Mouse (Mus musculus) embryo, embryonic 9.5 days (tissue): Measurements from ENCODE around the gene 2210016L21Rik.

Source experiments
- DNase-seq: peaks from one replicate; pipeline ENCODE4 v3.0.0-alpha.2; 2017; ENCODE audit errors: extremely low spot score

The 2210016L21Rik gene

GRCm38 (mm10) chr5:114978888-114979249 lies 36.9 kb downstream of the 2210016L21Rik start:
- DNase-seq = peak; percentile 57

GRCm38 (mm10) chr5:114979250-114980121 lies 37.5 kb downstream of the 2210016L21Rik start:
- peak; percentile 73 for DNase-seq

- peak; percentile 33 for DNase-seq
These were observed 38.3 kb downstream of the 2210016L21Rik start for GRCm38 (mm10) chr5:114980122-114980748.

GRCm38 (mm10) chr5:114982001-114982400 lies 40.0 kb downstream of the 2210016L21Rik start:
- no peak for DNase-seq

- DNase-seq = no peak
These were observed 43.1 kb downstream of the 2210016L21Rik start for GRCm38 (mm10) chr5:114985074-114985473.

- no peak for DNase-seq
These were observed 54.5 kb downstream of the 2210016L21Rik start for GRCm38 (mm10) chr5:114996447-114996846.

GRCm38 (mm10) chr5:114997327-114997726 lies 55.4 kb downstream of the 2210016L21Rik start:
- no peak for DNase-seq
